Mouse (Mus musculus): ENCODE results near the gene Cnep1r1.
A peak's percentile ranks its signal among the peaks of the same experiment; 100 is the strongest.

The Cnep1r1 gene

GRCm38 (mm10) chr8:88118456-88119036 lies at the start of gene Cnep1r1:
Gene Cnep1r1 (plus strand): TSS chr8:88118769.
- DNase-seq: peak; percentile 96 to 98

- DNase-seq: no peak
These were observed 36.4 kb upstream of the Cnep1r1 start for GRCm38 (mm10) chr8:88082183-88082582.

DNA sequence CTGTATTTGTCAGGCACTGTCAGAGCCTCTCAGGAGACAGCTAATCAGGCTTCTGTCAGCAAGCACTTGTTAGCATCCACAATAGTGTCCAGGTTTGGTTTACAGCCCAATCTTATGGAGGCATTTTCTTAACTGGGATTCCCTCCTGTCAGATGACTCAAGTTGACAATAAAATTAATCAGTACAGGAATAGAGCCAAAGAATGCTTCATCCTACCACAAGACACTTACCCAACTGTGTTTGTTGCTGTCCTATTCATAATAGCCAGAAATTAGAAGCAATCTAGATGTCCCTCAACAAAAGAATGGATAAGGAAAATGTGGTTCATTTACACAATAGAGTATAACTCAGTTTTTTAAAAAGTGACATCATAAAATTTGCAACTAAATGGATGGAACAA lies 30.6 kb upstream of the Cnep1r1 start:
- no peak for DNase-seq

GRCm38 (mm10) chr8:88091661-88092060 lies 26.9 kb upstream of the Cnep1r1 start:
- no peak for DNase-seq

- DNase-seq: no peak
These were observed 25.2 kb upstream of the Cnep1r1 start for GRCm38 (mm10) chr8:88093367-88093766.

DNA sequence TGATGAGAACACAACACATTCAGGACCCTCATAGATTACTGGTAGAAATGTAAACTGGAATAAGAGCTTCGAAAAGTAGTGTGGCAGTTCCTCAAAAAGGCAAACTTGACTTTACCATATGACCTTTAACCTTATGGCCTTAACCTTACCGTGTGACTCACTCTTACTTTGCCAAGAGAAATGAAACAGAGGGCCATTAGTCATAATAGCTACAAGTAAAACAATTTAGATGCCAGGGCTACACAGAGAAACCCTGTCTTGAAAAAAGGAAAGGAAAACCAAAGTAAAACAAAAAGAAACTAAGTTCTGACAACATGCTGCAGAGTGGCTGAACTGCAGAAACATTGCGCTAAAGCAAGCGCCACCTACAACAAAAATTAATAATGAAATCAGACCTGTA lies 19.7 kb upstream of the Cnep1r1 start:
- DNase-seq: no peak

- DNase-seq: peak; percentile 46 to 50
These were observed 19.0 kb upstream of the Cnep1r1 start for GRCm38 (mm10) chr8:88099526-88099925.

DNA sequence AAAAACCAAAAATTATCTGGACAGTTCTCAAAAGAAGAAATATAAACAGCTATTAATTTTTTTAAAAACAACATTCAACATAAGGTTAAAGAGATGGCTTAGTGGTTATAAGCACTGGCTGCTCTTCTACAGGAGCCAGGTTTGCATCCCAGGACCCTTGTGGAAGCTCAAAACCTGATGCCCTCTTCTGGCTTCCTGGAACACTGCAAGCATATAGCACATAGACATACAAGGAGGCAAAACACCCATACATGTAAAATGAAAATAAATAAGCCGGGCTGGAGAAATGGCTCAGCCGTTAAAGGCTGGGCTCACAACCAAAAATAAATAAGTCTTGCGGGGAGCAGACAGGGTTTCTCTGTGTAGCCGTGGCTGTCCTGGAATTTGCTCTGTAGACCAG lies 9.3 kb upstream of the Cnep1r1 start:
- DNase-seq: no peak

DNA sequence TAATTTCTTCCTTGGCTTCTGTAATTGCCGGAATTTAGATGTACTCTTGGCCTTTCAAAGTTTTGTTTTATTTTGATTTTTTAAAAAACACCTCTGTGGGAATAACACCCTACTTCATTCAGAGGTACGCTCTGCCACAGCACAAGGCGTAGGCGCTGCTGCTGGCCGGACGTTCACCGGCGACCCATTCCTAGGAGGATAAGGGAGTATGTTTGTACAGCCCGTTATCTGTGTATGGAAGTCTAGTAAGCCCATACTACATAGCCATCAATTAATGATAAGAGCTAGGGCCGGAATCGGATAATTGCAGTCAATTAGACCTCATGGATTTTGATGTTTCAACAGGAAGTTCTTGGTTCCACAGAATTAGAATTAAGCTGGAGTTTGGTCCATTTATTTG lies 507 bp downstream of the Cnep1r1 start:
- DNase-seq: no peak

- DNase-seq: no peak
These were observed 6.3 kb downstream of the Cnep1r1 start for GRCm38 (mm10) chr8:88124850-88125249.

GRCm38 (mm10) chr8:88129397-88129796 lies 10.8 kb downstream of the Cnep1r1 start:
- DNase-seq: no peak

DNA sequence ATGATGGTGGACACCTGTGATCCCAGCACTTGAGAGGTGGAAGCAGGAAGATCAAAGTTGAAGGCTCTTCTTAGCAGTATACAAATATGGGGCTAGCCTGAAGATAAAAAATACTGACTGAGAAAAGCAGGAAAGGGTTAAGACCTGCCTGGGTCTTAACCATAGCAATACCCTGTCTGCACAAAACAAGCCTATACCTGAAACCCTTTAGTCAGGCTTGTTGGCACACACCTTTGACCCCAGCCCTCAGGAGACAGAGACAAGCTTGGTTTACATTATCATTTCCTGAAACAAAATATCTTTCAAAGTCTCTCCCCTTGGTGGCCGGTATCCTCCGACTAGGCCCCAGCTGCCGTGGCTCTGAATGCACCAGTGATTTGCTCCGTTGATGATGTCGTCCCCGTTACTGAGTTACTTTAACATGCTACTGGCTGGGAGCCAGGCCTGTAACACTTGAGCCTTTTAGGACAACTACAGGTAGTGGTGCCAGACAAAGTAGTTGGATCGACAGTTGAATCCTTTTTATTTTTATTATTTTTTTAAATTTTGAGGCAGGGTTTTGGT lies 12.3 kb downstream of the Cnep1r1 start:
- no peak for DNase-seq

DNA sequence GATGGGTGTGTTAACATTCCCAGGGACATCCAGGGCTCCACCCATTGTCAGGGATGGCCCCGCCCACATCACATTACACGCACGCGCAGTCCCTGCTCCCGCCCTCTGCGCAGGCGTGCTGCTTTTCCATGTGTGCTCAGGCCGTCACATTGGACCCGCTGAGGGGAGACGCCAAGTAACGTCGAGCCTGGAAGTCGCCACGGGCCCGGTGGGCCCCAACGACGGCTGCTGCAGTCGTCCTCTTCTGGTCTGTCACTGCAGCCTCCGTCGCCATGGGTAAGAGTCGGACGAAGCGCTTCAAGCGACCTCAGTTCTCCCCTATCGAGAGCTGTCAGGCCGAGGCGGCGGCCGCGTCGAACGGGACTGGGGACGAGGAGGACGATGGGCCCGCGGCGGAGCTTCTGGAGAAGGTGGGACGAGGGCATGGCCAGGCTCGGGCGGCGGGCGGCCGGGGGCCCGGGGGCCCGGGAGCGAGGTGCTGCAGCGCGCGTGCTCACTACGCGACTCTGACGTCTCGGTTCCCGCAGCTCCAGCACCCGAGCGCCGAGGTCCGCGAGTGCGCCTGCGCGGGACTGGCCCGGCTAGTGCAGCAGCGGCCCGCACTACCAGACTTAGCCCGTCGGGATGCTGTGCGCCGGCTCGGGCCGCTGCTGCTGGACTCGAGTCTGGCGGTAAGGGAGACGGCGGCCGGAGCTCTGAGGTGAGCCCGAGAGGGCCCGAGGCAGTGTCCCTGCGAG lies 19.3 kb downstream of the Cnep1r1 start, which contains the start of gene Heatr3:
Heatr3 (plus strand) TSS at position 108 of the 737 bp plus-strand sequence.
- DNase-seq: peak; percentile 85 to 89

GRCm38 (mm10) chr8:88139256-88139655 lies 20.7 kb downstream of the Cnep1r1 start:
- DNase-seq: peak in 1 of 2 experiments; percentile 9

DNA sequence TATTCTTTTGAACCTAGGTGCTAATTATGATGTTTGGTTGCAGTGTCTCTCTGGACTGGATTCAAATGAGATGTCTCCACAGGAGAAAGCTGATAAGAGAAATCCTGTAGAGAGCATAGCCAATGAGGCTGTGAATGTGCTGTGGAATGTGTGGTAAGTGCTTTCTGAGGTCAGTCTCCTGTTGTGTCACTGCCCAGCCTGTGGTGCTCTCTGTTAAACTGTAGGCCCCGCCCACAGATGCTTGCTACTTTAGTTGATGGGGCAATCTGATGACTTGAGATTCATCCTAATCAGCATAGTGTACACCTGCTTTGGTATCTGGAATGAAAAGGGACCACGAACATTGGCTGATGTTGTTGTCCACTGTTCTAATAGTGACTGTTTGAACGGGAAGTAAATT lies 23.1 kb downstream of the Cnep1r1 start:
- no peak for DNase-seq

DNA sequence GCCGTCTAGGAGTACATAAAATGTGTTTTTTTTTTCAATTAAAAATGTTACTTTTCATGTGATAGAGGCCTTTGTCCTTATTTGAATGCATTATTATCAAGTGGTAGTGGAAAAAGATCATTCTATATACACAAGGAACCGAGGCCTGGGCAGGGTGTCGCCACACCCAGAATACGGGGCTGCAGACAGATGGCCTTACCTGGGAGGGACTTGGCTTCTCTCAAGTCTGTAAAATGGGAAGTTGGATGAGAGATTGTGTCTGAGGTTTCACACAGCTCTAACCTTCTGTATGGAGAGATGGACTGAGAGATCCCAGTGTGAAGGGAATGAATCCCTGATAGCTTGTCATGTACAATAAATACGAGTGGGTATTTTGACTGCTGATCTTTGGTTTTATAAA lies 25.5 kb downstream of the Cnep1r1 start:
- no peak for DNase-seq

GRCm38 (mm10) chr8:88150910-88151371 lies 32.4 kb downstream of the Cnep1r1 start:
- no peak for DNase-seq

- no peak for DNase-seq
These were observed 41.8 kb downstream of the Cnep1r1 start for GRCm38 (mm10) chr8:88160237-88160995.

GRCm38 (mm10) chr8:88161439-88161838 lies 42.9 kb downstream of the Cnep1r1 start:
- peak; percentile 82 for DNase-seq

- peak; percentile 23 for DNase-seq
These were observed 56.7 kb downstream of the Cnep1r1 start for GRCm38 (mm10) chr8:88175264-88175663.

DNA sequence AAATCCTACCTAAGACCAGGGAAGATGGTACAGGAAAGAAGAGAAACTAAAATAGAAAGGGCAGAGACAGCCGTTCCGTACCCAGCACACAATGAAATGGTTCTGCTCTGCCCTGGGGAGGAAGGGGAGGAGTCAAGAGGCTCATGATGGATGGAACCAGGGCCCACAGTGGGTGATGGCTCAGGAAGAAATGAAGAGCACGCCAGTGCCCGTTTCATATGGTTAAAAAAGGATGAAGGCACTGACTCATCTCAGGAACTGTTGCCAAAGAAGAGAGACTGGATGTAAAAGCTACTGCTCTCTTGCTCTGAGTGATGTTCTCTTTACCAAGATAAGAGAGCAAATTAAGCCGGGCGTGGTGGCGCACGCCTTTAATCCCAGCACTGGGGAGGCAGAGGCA lies 58.7 kb downstream of the Cnep1r1 start:
- no peak for DNase-seq

- DNase-seq: no peak
These were observed 64.6 kb downstream of the Cnep1r1 start for GRCm38 (mm10) chr8:88183121-88183520.
